Mouse (Mus musculus) right cerebral cortex, postnatal 25 days (tissue): ENCODE results near the gene Rln1.

Source experiments
- DNase-seq: peaks from one replicate; pipeline ENCODE4 v3.0.0; 2022

Gene Rln1

GRCm38 (mm10) chr19:29360251-29360650 is 25.8 kb upstream of the Rln1 start:
- no peak for DNase-seq

- DNase-seq, result no peak
Measured at GRCm38 (mm10) chr19:29356281-29356680, 21.8 kb upstream of the Rln1 start.

GRCm38 (mm10) chr19:29354895-29355877 is 20.7 kb upstream of the Rln1 start:
- peak; percentile 81 for DNase-seq

- no peak for DNase-seq
Measured at GRCm38 (mm10) chr19:29350991-29351390, 16.5 kb upstream of the Rln1 start.

GRCm38 (mm10) chr19:29345636-29346035 is 11.2 kb upstream of the Rln1 start:
- no peak for DNase-seq

- DNase-seq, result no peak
Measured at GRCm38 (mm10) chr19:29344868-29345267, 10.4 kb upstream of the Rln1 start.

- DNase-seq, result no peak
Measured at GRCm38 (mm10) chr19:29342281-29342680, 7.8 kb upstream of the Rln1 start.

GRCm38 (mm10) chr19:29341029-29341428 is 6.6 kb upstream of the Rln1 start:
- DNase-seq, result no peak

GRCm38 (mm10) chr19:29336624-29337023 is 2.2 kb upstream of the Rln1 start:
- no peak for DNase-seq

GRCm38 (mm10) chr19:29326822-29327552 is 7.5 kb downstream of the Rln1 start:
- no peak for DNase-seq

GRCm38 (mm10) chr19:29326396-29326795 is 8.1 kb downstream of the Rln1 start:
- no peak for DNase-seq

GRCm38 (mm10) chr19:29325852-29326180 is 8.7 kb downstream of the Rln1 start:
- DNase-seq, result no peak

- peak; percentile 10 for DNase-seq
Measured at GRCm38 (mm10) chr19:29325053-29325851, 9.2 kb downstream of the Rln1 start, which contains the start of gene Insl6. Insl6 (minus strand) TSS chr19:29325356.

GRCm38 (mm10) chr19:29323416-29324049 is 10.9 kb downstream of the Rln1 start:
- no peak for DNase-seq

GRCm38 (mm10) chr19:29312661-29313060 is 21.8 kb downstream of the Rln1 start:
- DNase-seq, result no peak

- peak; percentile 35 for DNase-seq
Measured at GRCm38 (mm10) chr19:29311791-29312190, 22.7 kb downstream of the Rln1 start.

GRCm38 (mm10) chr19:29308832-29309231 is 25.6 kb downstream of the Rln1 start:
- no peak for DNase-seq

GRCm38 (mm10) chr19:29302119-29302518 is 32.4 kb downstream of the Rln1 start:
- DNase-seq, result no peak

GRCm38 (mm10) chr19:29300919-29301318 is 33.6 kb downstream of the Rln1 start:
- no peak for DNase-seq

GRCm38 (mm10) chr19:29297366-29297765 is 37.1 kb downstream of the Rln1 start:
- no peak for DNase-seq

GRCm38 (mm10) chr19:29296166-29296565 is 38.3 kb downstream of the Rln1 start:
- no peak for DNase-seq

- DNase-seq, result no peak
Measured at GRCm38 (mm10) chr19:29294756-29295155, 39.7 kb downstream of the Rln1 start.

- no peak for DNase-seq
Measured at GRCm38 (mm10) chr19:29292546-29292945, 41.9 kb downstream of the Rln1 start.
